22 mouse cellular contexts compared by ENCODE assay signal in genomic region chr9:85340303-85340702, GRCm38 (mm10). TPM values are rescaled to one million over a fixed set of nuclear protein-coding genes. Genes with fewer than 3 reads are reported as not detected.
DNase-seq lines count a peak whose midpoint lies in the region; ATAC-seq lines count a peak whose summit lies in the region.
"Had no signal": no experiment of that assay in that cellular context is flagged by ENCODE, and none has a peak within 500 bp of the region (broad histone marks: within the 10 kb centered on the region; RNA-seq: fewer than 3 reads in every experiment).

No protein-coding gene starts in this region.

- no peak overlapping the region for H3K4me2 ChIP-seq in heart, embryonic 11.5 days
- H3K4me2 ChIP-seq: embryonic facial prominence, embryonic 15.5 days; hindbrain, embryonic 14.5 days; limb, embryonic 12.5 days; neural tube, embryonic 12.5 days had no signal

- no peak overlapping the region for H3K9ac ChIP-seq in heart, embryonic 11.5 days (ENCODE audit: low read depth, low read length)
- H3K9ac ChIP-seq: embryonic facial prominence, embryonic 15.5 days; hindbrain, embryonic 14.5 days; limb, embryonic 12.5 days; neural tube, embryonic 12.5 days had no signal

- peak; percentile 89 for DNase-seq in heart, adult 11 months
- DNase-seq in B cell, adult 2 months, result peak; percentile 28 to 43
- DNase-seq in induced T-regulatory cell, adult 2 months (ENCODE audit: low read depth), result peak; percentile 43
- no peak for DNase-seq in layer of hippocampus, adult 11-12 months (ENCODE audit: low spot score)
- no peak for DNase-seq in gastrocnemius, postnatal 36 days
- DNase-seq in right cerebral cortex, postnatal 10 days (ENCODE audit: low spot score in 2 of 2), result no peak
- DNase-seq: lung, postnatal 4 days; retina, postnatal 1 day had no signal

- no peaks in the 10 kb centered on the region for H3K9me3 ChIP-seq in heart, embryonic 11.5 days (replicated peaks; ENCODE audit: control insufficient read depth, low read length)
- H3K9me3 ChIP-seq: embryonic facial prominence, embryonic 15.5 days; limb, embryonic 12.5 days; neural tube, embryonic 12.5 days had no signal

- H3K36me3 ChIP-seq in heart, embryonic 11.5 days (ENCODE audit: control insufficient read depth, insufficient read depth, low read length), result no peaks in the 10 kb centered on the region
- H3K36me3 ChIP-seq: embryonic facial prominence, embryonic 15.5 days; limb, embryonic 12.5 days; neural tube, embryonic 12.5 days had no signal

- 32% methylated on average over 3 of the region's 3 CpGs for WGBS in heart, embryonic 11.5 days (ENCODE audit: insufficient replicate concordance)

- intact Hi-C loops in gastrocnemius, postnatal 36 days (cut with DNase I), result no loop called here

- H3K4me1 ChIP-seq in heart, embryonic 11.5 days (ENCODE audit: control insufficient read depth, insufficient read depth, low read length), result no peaks in the 10 kb centered on the region
- H3K4me1 ChIP-seq: embryonic facial prominence, embryonic 15.5 days; limb, embryonic 12.5 days; neural tube, embryonic 12.5 days had no signal

- no peak overlapping the region for H3K4me3 ChIP-seq in heart, embryonic 11.5 days (ENCODE audit: low read depth, low read length)
- H3K4me3 ChIP-seq: embryonic facial prominence, embryonic 15.5 days; layer of hippocampus, adult 2 months; left cerebral cortex, adult 2 months; limb, embryonic 12.5 days; neural tube, embryonic 12.5 days had no signal

- no peak overlapping the region for H3K27ac ChIP-seq in heart, embryonic 11.5 days (ENCODE audit: low read depth, low read length)
- H3K27ac ChIP-seq: embryonic facial prominence, embryonic 15.5 days; hindbrain, embryonic 14.5 days; layer of hippocampus, adult 2 months; left cerebral cortex, adult 2 months; limb, embryonic 12.5 days; neural tube, embryonic 12.5 days had no signal

- H3K27me3 ChIP-seq in heart, embryonic 11.5 days (ENCODE audit: control insufficient read depth, insufficient read depth, low read length), result no peaks in the 10 kb centered on the region
- H3K27me3 ChIP-seq: embryonic facial prominence, embryonic 15.5 days; limb, embryonic 12.5 days; neural tube, embryonic 12.5 days had no signal

- ATAC-seq in heart, embryonic 11.5 days (replicated peaks; ENCODE audit: insufficient number of reproducible peaks, low FRiP score, low TSS enrichment), result no peak
- ATAC-seq in megakaryocyte progenitor cell, adult 5-6 weeks (replicated peaks; ENCODE audit: poor library complexity), result peak; percentile 82
- ATAC-seq: midbrain, embryonic 16.5 days had no signal

RNA-seq across cellular contexts. Expression of gene Tent5a, which starts 13.2 kb away (rescaled TPM):
- polyA plus RNA-seq in heart, embryonic 11.5 days (2014; fragmentation: Nextera tagmentation; extraction: Ambion mirVana), result 8.2 and 8.7 TPM in 2 replicates
- 63.7 and 69.3 TPM in 2 replicates for total RNA-seq in megakaryocyte progenitor cell, adult 5-6 weeks (2015)
- 41.2 and 44.4 TPM in 2 replicates for total RNA-seq in megakaryocyte progenitor cell, adult 5-6 weeks (2017)
- 1 to 10 TPM; 2.0 to 2.6 TPM for total RNA-seq in gastrocnemius, postnatal 36 days (2021)

RNA-seq across cellular contexts. Expression of gene Gm11114, which starts 27.7 kb away (rescaled TPM):
- not detected in 2 replicates for polyA plus RNA-seq in heart, embryonic 11.5 days (2014; fragmentation: Nextera tagmentation; extraction: Ambion mirVana)
- not detected in 2 replicates for total RNA-seq in megakaryocyte progenitor cell, adult 5-6 weeks (2015)
- total RNA-seq in megakaryocyte progenitor cell, adult 5-6 weeks (2017), result not detected in 2 replicates
- not detected for total RNA-seq in gastrocnemius, postnatal 36 days (2021)
- total RNA-seq: adrenal gland, postnatal 4 days; gastrocnemius, postnatal 4 days; layer of hippocampus, adult 2 months; left cerebral cortex, adult 2 months had no signal
- polyA plus RNA-seq: cortical plate, adult 2 months; embryonic facial prominence, embryonic 15.5 days; heart, embryonic 16.5 days; hindbrain, embryonic 14.5 days; kidney, embryonic 14.5 days; limb, embryonic 12.5 days; midbrain, embryonic 16.5 days; neural tube, embryonic 12.5 days had no signal

Comparison
In these comparisons a context has a peak if more than half of its experiments do, and no peak if none do; other contexts are left out.
1. DNase-seq: peak in heart, adult 11 months (single experiment), B cell, adult 2 months (2 of 2) and induced T-regulatory cell, adult 2 months (single experiment); none in layer of hippocampus, adult 11-12 months (single experiment), gastrocnemius, postnatal 36 days (0 of 2) and right cerebral cortex, postnatal 10 days (0 of 2).
2. RNA of gene Tent5a, which starts 13.2 kb away (total RNA-seq): 41.2 to 69.3 TPM in megakaryocyte progenitor cell, adult 5-6 weeks; 2.0 to 2.6 TPM in gastrocnemius, postnatal 36 days; every median in the first group is over 10 times any median in the second.